Mouse (Mus musculus) liver, embryonic 14 days (tissue): ENCODE results near the gene Il1a. TPM values are rescaled to one million over a fixed set of nuclear protein-coding genes. Genes with fewer than 3 reads are reported as not detected.

ENCODE experiments used
- polyA plus RNA-seq: library from polyadenylated mRNA; depleted of rRNA; stranded (reverse); fragments of >200 nt; gene quantifications from 2 replicates; pipeline ENCODE4 v1.2.3, GENCODE M21; 2012; rRNA removed

Il1a gene
- polyA plus RNA-seq, result 3.1 and 3.2 TPM in 2 replicates

DNA sequence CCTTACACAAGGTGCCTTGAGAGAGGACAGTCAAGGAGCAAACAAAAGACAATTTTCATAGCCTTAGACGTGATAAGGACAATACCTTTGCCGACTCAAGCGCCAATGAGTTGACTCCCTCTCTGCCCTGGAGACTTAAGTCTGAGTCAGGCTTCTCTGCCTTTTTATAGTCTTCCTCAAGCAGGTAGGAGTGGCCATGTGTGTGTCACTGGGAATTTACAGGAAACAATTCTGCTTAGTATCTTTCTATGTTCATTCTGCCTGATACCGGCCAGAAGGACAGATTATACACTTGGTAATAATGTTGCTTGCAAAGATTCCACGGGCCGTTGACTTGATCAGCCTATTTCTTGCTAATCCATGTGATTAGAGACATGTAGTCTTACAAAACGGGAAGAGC lies at the start of gene Il1a:
Gene Il1a (minus strand): TSS at position 137 of the 400 bp plus-strand sequence.

GRCm38 (mm10) chr2:129296671-129297588 lies 12.8 kb downstream of the Il1a start, which contains the start of gene Ckap2l:
Gene Ckap2l (minus strand): TSS chr2:129297212.

Other genes with a start within 250 kb of the Il1a start
- 1.2 TPM in 2 replicates for gene Ttl, start 244.0 kb downstream of the Il1a start, polyA plus RNA-seq
- 12.2 and 14.8 TPM in 2 replicates for gene Polr1b, start 209.0 kb downstream of the Il1a start, polyA plus RNA-seq
- gene Chchd5, start 180.3 kb downstream of the Il1a start, polyA plus RNA-seq, result 8.1 and 8.8 TPM in 2 replicates
- 45.3 and 58.7 TPM in 2 replicates for gene Slc20a1, start 111.2 kb downstream of the Il1a start, polyA plus RNA-seq
- 9.3 and 13.5 TPM in 2 replicates for gene Ckap2l, start 12.8 kb downstream of the Il1a start, polyA plus RNA-seq
- 0.15 and 0.22 TPM in 2 replicates for gene Il1b, start 61.2 kb upstream of the Il1a start, polyA plus RNA-seq
- gene F830045P16Rik, start 226.6 kb upstream of the Il1a start, polyA plus RNA-seq, result 0.02 TPM in 1 of 2 replicates, not detected in the other